Mouse (Mus musculus): Measurements from ENCODE around the gene Abraxas1. TPM values are rescaled to one million over a fixed set of nuclear protein-coding genes. Genes with fewer than 3 reads are reported as not detected.

Abraxas1 gene
- polyA plus RNA-seq, 1 experiment from 2014 or later, result 26.7 TPM

DNA sequence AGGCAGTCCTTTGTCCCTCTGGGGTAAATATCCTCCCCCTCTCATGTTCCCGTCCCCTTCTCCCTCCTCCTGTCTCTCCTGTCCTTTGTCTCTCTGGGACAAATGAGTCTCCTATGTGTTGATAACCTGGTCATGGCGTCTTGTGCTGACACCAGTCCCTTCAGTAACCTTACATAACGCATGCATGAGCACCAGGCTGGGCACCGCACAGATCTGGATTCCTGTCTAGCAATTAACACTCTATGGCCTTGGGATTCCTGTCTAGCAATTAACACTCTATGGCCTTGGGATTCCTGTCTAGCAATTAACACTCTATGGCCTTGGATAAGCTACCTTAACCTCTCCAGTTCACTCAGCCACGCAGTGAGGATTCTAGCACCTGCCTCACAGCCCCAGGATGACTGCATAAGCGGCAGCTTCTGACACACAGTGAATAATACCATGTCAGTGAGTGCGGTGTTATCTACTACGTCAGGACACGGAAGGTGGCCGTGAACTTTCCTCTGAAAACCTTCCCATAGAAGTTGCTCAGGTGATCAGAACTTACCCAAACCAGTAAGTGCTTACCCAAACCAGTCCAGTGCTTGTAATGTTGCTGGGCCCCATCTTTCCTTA is 60.6 kb downstream of the Abraxas1 start:
- WGBS, result 89% methylated on average over 10 of the region's 10 CpGs
- no peak for ATAC-seq (ENCODE audit: low FRiP score, low read depth)
- Histone ChIP-seq H3K27me3 (no peaks in the 10 kb centered on the region), H3K4me2 (replicated peaks) (no peak overlapping the region), H3K4me1 (no peaks in the 10 kb centered on the region), H3K9ac (replicated peaks) (no peak overlapping the region), H3K4me3 (no peak overlapping the region), H3K27ac (replicated peaks) (no peak overlapping the region), H3K9me3 (no peaks in the 10 kb centered on the region), H3K36me3 (peaks cover 33% of the 10 kb centered on the region)

DNA sequence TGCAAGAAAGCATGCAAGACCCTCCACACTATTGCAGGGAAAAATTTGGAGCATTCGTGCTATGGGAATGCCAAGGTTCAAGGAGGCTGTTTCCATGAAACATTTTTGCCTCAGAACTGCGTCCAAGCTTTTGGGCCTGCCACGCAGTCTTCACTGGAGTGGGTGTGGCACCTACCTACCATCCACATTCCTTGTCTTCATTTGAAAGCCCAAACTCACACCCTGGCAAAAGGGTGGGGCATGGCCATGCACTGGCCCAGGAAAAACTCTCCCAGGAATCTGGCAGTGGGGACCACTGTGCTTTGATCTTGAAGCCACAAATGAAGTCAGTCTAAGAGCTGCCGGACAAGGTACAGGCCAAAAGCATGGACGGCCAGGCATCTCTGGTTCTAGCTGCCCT is 62.6 kb downstream of the Abraxas1 start:
- Histone ChIP-seq H3K27ac (replicated peaks) (no peak overlapping the region), H3K9ac (replicated peaks) (no peak overlapping the region), H3K36me3 (peaks cover 13% of the 10 kb centered on the region), H3K27me3 (no peaks in the 10 kb centered on the region), H3K4me3 (no peak overlapping the region), H3K9me3 (no peaks in the 10 kb centered on the region), H3K4me1 (peaks cover 3% of the 10 kb centered on the region; the same call in 1 of the 2 replicates), H3K4me2 (replicated peaks) (no peak overlapping the region)
- no peak for ATAC-seq (ENCODE audit: low FRiP score, low read depth)
- WGBS, result 96% methylated on average over 5 of the region's 5 CpGs

Other genes starting within 250 kb of the Abraxas1 start
- gene Plac8, start 248.7 kb downstream of the Abraxas1 start, polyA plus RNA-seq (2016; fragmentation: Nextera tagmentation; extraction: Ambion mirVana), result 0.76 and 1.2 TPM in 2 replicates
- 47.0 and 48.0 TPM in 2 replicates for gene Coq2, start 145.8 kb downstream of the Abraxas1 start, polyA plus RNA-seq (2016; fragmentation: Nextera tagmentation; extraction: Ambion mirVana)
- 0.75 and 0.88 TPM in 2 replicates for gene Hpse, start 101.2 kb downstream of the Abraxas1 start, polyA plus RNA-seq (2016; fragmentation: Nextera tagmentation; extraction: Ambion mirVana)
- gene Helq, start 22.4 kb downstream of the Abraxas1 start, polyA plus RNA-seq (2016; fragmentation: Nextera tagmentation; extraction: Ambion mirVana), result 23.8 and 27.5 TPM in 2 replicates
- gene Mrps18c, start 22.3 kb downstream of the Abraxas1 start, polyA plus RNA-seq (2016; fragmentation: Nextera tagmentation; extraction: Ambion mirVana), result 158 and 159 TPM in 2 replicates
- gene Gpat3, start 24.7 kb upstream of the Abraxas1 start, polyA plus RNA-seq (2016; fragmentation: Nextera tagmentation; extraction: Ambion mirVana), result 0.56 TPM in 1 of 2 replicates, not detected in the other